Mouse (Mus musculus) natural killer cell, adult 2 months (primary cell): ENCODE data around the gene Ms4a4d.
"Not testable (repeated sequence)": the region's sequence is repeated elsewhere in the genome, so short reads cannot be mapped to it uniquely, and the experiment has no call there.

Source experiments
- DNase-seq, 2 experiments: peaks; one replicate each; pipeline ENCODE4 v3.0.0; 2022; ENCODE audit warnings: low spot score in 2 of 2

Gene Ms4a4d

GRCm38 (mm10) chr19:11536593-11536992 is at the start of gene Ms4a4d:
Gene Ms4a4d, plus strand, starts transcription at chr19:11536801.
- DNase-seq: no peak

DNA sequence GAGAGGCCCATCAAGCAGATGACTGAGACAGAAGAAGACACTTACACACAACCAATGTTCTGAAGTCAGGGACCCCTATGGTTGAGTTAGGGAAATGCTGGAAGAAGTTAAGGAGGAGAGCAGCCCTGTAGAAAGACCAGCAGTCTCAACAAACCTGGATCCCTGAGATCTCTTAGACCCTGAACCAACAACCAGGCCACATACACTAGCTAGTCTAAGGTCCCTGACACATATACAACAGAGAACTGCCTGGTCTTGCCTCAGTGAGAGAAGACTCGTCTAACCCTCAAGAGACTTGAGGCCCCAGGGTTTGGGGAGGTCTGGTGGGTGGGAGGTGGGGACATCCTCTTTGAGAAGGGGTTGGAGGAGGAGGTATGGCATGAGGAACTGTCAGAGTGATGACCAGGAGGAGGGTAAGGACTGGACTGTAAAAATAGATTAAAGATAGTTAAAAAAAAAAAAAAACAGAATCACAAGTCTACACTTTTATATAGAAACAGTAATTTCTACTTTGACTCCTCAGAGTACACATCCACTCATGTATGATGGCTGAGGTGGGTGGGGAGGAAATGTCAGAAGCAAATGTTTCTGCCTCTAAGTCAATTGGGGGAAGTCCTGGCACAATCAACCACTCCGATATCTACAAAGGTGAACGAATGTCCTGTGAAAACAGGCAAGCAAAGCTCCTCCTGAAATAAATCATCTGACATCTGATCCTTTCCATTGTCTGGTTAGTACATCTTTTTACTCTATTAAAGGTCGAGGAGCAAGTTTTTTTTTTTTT is 45.0 kb upstream of the Ms4a4d start:
- DNase-seq: peak in 1 of 2 experiments; percentile 61

DNA sequence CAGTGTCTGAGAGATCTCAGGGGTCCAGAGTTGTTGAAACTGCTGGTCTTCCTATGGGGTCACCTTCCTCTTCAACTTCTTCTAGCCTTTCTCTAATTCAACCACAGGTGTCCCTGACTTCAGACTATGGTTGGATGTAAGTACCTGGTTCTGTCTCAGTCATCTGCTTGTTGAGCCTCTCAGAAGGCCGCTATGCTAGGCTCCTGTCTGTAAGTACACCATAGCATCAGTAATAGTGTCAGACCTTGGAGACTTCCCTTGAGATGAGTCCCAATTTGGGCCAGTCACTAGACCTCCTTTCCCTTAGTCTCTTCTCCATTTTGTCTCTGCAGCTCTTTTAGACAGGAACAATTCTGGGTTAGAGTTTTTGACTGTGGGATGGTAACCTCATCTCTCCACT is 43.9 kb upstream of the Ms4a4d start:
- DNase-seq: no peak

DNA sequence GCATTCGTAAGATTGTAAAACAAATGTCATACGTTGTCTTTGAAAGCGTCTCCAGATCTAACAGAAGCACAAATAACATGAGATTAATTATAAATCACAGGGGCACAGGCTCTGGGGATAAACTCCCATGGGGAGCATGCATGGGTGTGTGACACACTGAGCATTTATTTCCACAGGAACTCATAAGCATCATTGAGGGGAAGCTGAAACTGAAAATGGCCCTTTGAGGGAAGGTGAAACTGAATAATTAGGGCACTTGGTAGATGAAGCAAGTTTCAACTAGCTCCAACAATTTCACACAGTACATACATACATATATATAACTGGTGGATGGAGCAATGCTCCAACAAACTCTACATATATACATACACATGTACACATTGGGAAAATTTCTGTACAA is 42.1 kb upstream of the Ms4a4d start:
- DNase-seq: peak in 1 of 2 experiments; percentile 41

DNA sequence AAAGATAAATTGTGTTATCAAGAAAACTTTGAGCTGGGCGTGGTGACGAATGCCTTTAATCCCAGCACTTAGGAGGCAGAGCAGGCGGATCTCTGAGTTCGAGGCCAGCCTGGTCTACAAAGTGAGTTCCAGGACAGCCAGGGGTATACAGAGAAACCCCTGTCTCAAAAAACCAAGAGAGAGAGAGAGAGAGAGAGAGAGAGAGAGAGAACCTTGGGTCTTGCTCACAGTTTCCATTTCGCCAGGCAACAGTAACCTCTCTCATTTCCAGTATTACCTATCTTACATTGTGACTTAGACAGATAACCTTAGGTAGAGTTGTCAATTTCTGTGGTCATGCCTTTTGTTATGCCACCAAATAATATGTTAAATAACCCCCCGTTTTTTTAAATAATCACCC is 40.2 kb upstream of the Ms4a4d start:
- no peak for DNase-seq

- peak in 1 of 2 experiments; percentile 40 for DNase-seq
These were observed 39.3 kb upstream of the Ms4a4d start for GRCm38 (mm10) chr19:11497300-11497699.

- DNase-seq: no peak
These were observed 35.8 kb upstream of the Ms4a4d start for GRCm38 (mm10) chr19:11500796-11501195.

DNA sequence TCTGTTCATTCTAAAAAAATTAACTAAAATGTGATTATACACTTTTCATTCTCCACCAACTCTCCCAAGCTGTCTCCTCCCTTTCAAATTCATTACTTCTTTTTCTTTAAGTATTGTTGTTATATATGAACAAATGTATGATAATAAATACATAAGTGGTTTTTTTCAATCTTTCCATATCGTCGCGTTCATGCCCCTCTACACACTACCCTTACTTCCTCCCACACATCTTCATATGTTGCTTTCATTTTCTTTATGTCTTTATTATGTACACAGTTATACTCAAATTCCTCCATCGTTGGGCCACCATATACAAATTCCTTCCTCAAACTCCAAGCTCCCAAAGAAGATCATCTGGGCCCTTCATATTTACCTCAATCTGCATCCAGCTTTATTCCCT is 35.3 kb upstream of the Ms4a4d start:
- DNase-seq: no peak

- DNase-seq: no peak
These were observed 31.7 kb upstream of the Ms4a4d start for GRCm38 (mm10) chr19:11504857-11505256.

DNA sequence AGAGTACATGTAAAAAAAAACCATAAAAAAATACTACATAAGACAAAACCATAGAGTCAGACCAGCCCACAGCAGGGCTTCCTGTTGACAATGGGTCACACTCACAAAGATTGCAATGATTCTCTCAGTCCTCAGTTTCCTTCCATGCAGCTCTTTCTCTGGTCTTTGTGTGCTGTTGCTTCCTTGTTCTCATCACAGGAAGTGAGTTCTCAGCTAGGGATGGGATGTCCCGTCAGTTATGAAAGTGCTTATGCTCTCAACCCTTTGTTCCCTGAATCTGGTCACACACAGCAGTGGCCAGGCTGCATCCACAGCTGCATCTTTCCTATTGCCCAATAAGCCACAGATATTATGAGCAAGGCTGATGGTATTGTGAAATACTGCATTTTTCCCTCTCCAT is 23.1 kb upstream of the Ms4a4d start:
- DNase-seq: no peak

DNA sequence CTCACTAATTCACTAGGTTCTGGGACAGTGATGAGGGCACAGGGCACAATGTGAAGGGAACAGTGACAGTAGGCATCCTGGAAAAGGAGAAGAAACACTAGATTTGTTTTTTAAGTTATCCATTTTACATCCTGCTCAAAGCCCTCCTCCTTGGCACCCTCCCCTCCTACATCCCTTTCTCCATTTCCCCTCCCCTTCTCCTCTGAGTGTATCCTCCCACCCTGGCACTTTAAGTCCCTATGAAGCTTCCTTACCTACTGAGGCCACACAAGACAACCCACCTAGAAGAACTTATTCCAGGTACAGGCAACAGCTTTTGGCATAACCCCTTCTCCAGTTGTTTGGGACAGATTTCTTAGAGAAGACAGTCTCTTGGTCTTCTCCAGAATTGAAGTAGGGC is 20.4 kb upstream of the Ms4a4d start, which contains the start of gene Ms4a6b:
Ms4a6b (plus strand) TSS at position 267 of the 400 bp plus-strand sequence.
- DNase-seq: no peak

DNA sequence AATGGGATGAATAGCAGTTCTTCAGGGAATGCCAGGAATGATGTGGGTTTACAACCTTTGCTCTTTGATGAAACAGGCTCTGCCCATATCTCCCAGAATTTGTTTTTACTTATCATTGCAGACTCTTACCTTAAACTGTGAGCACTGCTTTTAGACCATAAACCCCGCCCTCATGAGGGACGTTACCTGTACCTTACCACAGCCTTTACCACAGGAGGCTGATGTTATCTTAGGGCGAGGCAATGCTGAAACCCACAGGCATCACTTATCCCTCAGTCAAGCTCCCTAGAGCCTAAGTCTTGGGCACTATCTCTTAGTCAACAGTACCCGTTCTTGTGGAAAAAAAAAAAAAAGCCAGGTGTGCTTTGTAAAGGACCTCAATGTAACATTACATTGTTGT is 19.8 kb upstream of the Ms4a4d start:
- DNase-seq: peak; percentile 10 to 41

- DNase-seq: not testable (repeated sequence)
These were observed 19.2 kb upstream of the Ms4a4d start for GRCm38 (mm10) chr19:11517373-11517772.

GRCm38 (mm10) chr19:11518356-11518755 is 18.2 kb upstream of the Ms4a4d start:
- DNase-seq: peak in 1 of 2 experiments; percentile 21

- DNase-seq: no peak
These were observed 16.5 kb upstream of the Ms4a4d start for GRCm38 (mm10) chr19:11520146-11520545.

GRCm38 (mm10) chr19:11533421-11533820 is 3.2 kb upstream of the Ms4a4d start:
- no peak for DNase-seq

DNA sequence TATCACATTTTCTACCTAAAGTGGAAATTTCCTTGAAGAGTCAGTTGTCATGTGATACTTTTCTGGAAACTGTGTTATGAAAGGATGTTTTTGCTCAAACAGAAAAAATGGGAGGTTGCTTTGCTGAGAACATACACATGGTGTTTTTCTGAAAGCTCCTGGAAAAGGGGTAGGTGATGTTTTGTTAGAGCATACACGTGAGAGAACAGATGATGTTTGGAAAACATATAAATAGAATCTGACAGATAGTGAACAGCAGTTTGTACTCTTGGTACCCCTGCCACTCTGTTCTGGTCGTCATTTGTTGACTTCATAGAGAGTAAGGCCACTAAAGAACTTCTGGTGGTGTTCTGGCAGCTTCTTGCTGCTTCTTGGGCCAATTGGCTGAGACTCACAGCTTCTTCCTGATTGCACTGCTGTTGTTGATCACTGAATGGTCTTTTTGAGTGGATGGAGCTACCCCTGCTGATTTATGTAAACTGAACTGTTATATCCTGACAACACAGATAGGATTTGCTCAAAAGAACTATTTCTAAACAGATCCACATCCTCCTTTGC is 2.6 kb upstream of the Ms4a4d start:
- DNase-seq: no peak

GRCm38 (mm10) chr19:11537336-11537735 is 735 bp downstream of the Ms4a4d start:
- no peak for DNase-seq

GRCm38 (mm10) chr19:11540166-11540821 is 3.7 kb downstream of the Ms4a4d start:
- DNase-seq: peak; percentile 50 to 55

DNA sequence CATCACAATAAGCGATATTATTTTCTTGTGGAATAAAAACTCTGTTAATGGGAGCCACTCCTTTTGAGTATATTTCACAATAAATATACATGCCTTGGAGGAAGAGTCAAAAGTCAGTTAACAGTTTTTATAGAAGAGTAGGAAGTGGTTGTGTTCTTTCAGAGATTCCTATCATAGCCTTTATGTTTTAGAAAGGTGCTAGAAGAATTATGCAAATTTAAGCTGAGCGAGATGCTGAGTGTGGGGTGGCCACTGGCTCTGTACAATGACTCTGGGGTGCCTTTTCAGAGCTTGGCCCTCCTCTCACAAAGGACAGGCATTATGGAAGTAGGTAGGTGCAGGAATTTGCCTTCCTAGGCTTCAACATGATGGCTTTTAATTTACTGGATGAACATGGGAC is 7.8 kb downstream of the Ms4a4d start:
- DNase-seq: not testable (repeated sequence)

- DNase-seq: no peak
These were observed 11.3 kb downstream of the Ms4a4d start for GRCm38 (mm10) chr19:11547911-11548310.

GRCm38 (mm10) chr19:11554726-11555125 is 18.1 kb downstream of the Ms4a4d start:
- DNase-seq: no peak

- peak; percentile 4 to 8 for DNase-seq
These were observed 23.0 kb downstream of the Ms4a4d start for GRCm38 (mm10) chr19:11559560-11559959.
